Mouse (Mus musculus): ENCODE measurements around the gene Fbp1.
"Not testable (repeated sequence)": the region's sequence is repeated elsewhere in the genome, so short reads cannot be mapped to it uniquely, and the experiment has no call there.

The Fbp1 gene

DNA sequence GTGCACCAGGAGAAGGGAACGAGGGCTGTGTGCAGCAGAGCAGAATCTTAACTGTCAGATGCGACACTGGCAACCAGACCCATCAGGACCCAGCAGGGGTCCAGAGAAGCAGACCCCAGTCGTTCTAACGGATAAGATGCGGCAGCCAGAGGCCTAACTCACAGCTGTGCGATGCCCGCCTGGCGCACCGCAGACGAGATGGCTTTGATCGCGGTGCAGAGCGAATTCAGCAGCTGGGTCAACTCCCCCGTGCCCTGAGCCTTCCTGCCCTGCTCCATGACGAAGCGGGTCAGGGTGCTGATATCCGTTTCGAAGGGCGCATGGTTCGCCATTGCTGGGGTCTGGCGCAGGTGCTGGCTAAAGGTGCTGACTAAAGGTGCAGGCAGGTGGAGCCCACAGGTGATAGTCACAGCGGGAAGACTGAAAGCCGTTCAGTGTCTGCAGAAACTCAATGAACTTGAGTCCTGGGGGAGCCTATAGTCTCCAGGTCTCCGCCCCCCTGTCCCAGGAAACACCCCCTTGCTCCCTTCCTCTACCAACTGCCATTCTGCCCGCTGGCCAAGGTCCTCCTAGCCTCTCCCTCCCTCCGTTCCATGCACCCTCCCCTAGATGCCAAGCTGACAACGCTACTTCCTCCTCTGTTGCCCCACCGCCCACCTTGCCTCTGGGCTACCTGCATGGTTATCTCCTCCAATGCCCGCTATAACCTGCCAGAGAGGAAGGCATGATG, at the start of gene Fbp1:
TSS of gene Fbp1 (minus strand) at position 571 of the 730 bp plus-strand sequence.
- no peak for DNase-seq (ENCODE audit: low spot score in 2 of 2)

DNA sequence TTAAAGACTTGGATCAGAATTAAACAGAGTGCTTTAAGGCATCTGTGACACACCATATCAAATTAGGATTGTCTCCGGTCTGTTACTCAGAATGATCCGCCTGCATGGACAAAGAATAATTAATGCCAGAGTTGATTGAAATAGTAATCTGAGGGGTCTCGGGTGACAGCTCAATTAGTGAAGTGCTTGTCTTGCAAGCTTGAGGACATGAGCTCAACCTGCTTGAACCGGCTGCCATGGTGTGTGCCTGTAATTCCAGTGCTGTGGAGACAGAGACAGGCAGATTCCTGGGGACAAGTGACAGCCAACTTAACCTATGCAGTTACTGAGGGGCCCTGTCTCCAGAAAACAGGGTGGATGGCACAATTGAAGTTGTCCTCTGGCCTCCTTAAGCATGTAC, 44.4 kb upstream of the Fbp1 start:
- DNase-seq (ENCODE audit: low spot score in 2 of 2): no peak

GRCm38 (mm10) chr13:62929766-62930389, 41.8 kb upstream of the Fbp1 start:
- no peak for DNase-seq (ENCODE audit: low spot score in 2 of 2)

DNA sequence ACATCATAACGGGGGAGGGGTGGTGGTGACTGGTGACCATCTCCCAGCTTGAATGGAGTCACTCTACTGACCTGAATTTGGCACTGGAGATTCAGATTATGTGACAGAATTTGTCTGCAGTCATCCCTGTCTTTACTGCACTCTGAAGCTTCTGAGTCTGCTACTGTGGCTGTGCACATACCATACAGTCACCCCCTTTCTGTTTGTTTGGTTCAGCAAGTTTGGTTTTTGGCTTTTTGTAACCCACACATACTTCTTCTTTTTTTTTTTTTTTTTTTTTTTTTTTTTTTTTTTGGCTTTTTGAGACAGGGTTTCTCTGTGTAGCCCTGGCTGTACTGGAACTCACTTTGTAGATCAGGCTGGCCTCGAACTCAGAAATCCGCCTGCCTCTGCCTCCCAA, 41.1 kb upstream of the Fbp1 start:
- DNase-seq (ENCODE audit: low spot score in 2 of 2): not testable (repeated sequence)

DNA sequence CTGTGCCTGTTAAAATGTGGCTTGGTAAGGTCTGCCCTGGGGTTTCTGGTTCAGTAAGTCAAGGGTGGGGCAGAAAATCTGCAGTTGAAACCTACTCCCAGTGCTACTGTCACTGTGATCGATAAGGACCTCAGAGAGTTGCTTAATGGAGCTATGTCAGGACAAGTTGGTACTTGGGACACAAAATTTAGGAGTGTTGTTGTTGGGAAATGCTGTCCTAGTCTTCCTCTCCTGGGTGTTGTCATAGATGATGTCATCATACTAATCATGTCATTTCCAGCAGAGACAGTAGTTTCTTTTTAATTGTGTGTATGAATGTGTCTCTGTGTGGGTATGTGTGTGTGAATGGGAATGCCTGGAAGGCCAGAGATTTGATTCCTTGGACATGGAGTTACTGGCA, 39.4 kb upstream of the Fbp1 start:
- DNase-seq (ENCODE audit: low spot score in 2 of 2): no peak

DNA sequence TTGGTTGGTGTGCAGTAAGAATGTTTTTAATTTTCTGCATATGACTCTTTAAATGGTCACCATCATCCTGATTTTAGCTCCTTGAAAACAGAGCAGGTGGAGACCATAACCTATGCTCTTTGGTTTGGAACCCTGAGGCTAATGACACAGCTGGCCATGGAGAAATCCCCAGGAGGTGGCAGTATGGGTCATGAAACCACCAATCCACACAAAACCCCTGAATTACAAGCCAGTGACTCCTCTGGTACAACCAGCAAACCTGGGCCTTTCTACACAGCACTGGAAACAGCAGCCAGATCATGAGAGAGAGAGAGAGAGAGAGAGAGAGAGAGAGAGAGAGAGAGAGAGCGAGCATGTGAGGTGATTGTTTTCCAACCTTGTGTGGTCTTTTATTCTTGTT, 38.4 kb upstream of the Fbp1 start:
- peak; percentile 49 to 52 for DNase-seq (ENCODE audit: low spot score in 2 of 2)

DNA sequence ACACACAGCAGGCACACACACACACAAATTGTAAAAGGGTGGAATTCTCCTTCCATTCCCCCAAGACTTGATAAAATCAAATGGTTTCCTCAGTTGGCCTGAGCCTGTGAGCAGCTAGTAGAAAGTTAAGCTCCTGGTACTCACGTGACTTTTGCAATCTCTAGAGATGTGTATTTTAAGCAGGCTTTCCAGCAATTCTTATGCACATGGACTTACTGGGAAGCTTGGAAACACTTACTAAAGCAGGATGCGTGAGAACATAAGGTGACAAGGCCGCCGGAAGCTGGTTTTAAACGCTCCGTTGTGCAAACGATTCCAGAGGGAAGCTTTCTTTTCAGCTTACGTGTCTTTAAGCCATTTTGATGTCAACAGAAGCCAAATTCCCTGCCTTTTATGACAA, 35.1 kb upstream of the Fbp1 start:
- no peak for DNase-seq (ENCODE audit: low spot score in 2 of 2)

DNA sequence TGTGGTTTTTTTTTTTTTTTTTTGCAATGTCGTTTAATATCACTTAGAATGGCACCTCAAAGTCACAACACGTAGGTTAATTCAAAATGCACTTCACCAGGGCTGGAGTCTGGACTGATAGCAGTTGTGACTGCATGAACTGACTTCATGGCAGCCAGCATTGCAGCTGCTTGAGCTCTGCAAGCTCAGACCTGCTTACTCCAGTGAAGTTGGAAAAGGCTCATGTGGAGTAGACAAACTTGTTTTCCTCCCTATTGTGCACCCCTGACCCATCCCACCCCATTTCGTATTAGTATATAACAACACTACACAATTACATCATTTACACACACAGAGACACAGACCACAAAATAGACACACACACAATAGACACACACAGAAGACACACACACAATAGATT, 34.6 kb upstream of the Fbp1 start:
- DNase-seq (ENCODE audit: low spot score in 2 of 2): no peak

GRCm38 (mm10) chr13:62919647-62920341, 31.7 kb upstream of the Fbp1 start:
- DNase-seq (ENCODE audit: low spot score in 2 of 2): peak; percentile 71 to 84

DNA sequence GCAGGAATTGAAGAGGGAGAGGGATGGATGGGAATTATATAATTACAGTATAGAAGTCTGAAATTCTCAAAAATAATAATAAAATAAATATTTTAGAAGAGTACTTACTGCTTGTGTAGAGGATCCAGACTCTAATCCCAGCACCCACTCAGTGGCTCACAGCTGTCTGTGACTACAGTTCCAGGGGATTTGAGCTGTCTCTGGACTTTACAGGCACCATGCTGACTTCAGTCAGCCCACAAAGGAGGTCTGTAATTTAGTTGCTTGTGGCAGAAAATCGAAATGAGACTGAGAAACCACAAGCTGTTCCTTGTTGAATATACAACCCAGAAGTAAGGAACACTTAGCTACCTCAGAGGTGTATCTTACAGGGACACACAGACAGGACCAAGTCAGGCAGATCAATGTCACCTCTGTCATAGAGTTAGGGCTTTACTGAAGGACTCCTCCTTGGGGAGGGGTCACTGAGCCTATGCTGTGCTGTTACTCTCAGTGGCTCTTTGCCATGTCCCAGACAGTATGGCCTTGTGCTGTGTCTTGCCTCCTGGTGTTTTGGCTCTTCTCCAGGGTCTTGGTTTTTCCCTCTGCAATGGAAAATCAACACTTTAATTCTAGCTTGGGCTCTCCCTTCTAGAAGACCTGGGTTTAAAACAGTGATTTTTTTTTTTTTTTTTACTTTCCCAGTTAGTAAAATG, 29.5 kb upstream of the Fbp1 start:
- DNase-seq (ENCODE audit: low spot score in 2 of 2): no peak

DNA sequence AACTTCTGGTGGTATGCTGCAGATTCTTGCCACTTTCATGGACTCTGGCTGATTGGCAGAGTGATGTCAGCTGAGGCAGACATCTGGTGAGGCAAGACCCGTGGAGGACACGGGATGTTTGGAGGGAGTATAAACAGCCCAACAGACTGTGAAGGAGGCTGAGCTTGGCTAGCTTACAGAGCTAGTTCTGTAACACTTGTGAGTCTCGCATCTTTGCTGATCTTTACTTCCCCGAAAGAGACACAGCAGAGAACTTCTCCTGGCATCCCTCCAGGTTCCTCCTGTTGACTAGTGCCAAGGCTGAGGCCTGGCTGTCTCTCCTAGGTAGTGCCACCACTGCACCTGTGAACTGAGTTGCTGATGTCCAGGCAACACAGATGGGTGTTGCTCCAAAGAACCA, 28.6 kb upstream of the Fbp1 start:
- no peak for DNase-seq (ENCODE audit: low spot score in 2 of 2)

DNA sequence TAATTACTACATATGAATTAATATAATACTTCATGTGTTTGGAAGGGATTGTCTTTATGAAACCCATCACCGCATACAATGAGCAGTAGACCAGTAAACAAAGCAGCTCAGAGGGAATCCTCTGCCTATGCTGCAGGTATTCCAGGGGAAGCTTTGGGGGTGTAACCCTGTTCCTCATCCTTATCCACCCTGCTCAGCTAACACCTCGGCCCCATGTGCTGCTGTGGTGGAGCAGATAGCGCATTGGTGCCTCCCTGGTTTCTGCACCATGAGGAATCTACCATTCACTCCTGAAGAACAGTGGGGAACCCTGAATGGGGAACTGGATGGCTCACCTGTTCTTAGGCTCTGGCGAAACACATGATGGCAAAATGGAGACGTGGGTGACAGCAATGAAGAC, 23.5 kb upstream of the Fbp1 start:
- no peak for DNase-seq (ENCODE audit: low spot score in 2 of 2)

GRCm38 (mm10) chr13:62910206-62910605, 22.1 kb upstream of the Fbp1 start:
- no peak for DNase-seq (ENCODE audit: low spot score in 2 of 2)

GRCm38 (mm10) chr13:62909776-62910175, 21.7 kb upstream of the Fbp1 start:
- DNase-seq (ENCODE audit: low spot score in 2 of 2): peak; percentile 51 to 81

- DNase-seq (ENCODE audit: low spot score in 2 of 2): no peak
These were observed 20.1 kb upstream of the Fbp1 start for GRCm38 (mm10) chr13:62908163-62908559.

DNA sequence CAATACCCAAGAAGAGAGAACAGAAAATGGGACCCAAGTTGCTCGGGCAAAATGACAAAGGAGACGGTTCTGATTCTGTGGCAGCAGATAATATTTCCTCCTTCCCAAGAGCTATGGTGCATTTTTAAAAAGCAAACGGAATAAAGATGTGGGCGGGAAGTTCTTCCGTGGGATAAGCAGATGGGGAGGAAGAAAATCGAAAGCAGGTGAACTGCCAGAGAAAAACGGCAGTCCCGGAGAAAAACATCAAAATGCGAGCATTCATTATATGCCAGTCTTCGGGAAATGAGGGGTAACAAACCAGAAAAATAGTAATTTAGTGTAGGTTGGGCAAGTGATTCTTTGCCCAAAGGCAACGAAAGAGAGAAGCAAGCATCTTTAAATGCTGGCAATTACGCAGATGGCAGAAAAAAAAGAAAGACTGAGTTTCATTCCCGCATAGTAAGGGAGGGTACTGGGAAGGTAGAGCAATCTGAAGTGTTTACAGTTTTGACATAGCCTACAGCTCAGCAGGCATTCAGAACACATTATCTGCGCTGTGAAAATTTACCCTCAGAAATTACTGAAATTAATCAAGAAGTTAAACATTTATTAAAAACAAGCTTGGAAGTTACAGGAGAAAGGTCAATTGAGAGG, 19.6 kb upstream of the Fbp1 start:
- DNase-seq (ENCODE audit: low spot score in 2 of 2): peak in 1 of 2 experiments; percentile 59

- no peak for DNase-seq (ENCODE audit: low spot score in 2 of 2)
These were observed 13.1 kb upstream of the Fbp1 start for GRCm38 (mm10) chr13:62901139-62901538.

- DNase-seq (ENCODE audit: low spot score in 2 of 2): no peak
These were observed 10.0 kb upstream of the Fbp1 start for GRCm38 (mm10) chr13:62897927-62898646.

DNA sequence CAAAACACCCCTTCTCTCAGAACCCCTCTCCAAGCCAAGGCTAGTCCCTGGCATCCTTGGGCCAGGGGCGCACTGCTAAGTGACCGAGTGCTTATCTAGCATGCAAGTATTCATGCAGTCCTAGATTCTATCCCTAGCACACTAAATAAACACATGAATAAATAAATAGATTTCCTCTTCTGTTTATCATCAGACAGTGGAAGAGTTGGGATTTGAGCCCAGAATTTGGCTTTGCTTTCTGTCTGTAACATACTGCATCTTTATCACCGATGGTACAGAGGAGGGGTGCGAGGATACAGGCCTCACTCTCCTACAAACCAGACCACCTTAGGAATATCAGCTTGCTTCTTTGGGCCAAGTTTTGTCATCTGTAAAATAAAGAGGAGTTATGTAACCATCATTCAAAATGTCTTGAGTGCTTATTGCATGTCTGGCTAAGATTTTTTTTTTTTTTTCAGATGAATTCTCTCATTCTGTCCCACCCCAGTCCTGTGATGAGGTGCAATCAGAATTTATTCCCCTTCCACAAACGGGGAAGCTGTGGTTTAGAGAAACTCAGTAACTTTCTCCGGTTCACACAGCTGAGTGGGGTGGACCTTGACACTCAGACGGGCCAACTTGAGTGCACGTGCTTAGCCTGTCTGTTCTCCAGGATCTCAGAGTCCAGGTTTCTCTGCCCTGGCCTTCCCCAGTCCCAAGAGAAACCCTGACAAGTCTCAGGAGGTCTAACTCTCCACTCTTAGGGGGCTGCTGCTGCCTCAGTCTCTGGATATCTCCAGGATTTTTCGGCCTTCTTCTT, 5.2 kb upstream of the Fbp1 start:
- no peak for DNase-seq (ENCODE audit: low spot score in 2 of 2)

DNA sequence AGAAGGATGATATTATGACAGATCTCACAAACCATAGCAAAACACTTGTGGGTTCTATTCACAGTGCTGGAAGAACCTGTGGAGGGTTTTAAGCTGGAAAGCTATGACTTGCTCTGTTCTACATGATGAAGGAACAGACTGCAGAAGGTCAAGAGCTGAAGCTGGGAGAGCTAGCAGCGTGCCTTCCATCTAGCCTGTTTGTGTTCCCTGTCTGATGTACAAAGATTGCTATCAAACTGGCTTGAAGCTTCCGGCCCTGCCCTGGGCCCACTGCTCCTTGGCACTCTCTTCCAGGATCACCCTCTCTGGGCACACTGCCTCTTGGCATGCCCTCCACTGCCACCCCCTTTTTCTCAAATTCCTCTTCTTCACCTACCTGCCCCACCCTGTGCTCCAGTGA, 1.2 kb upstream of the Fbp1 start:
- DNase-seq (ENCODE audit: low spot score in 2 of 2): no peak

Data from frontal cortex, postnatal 36 days (tissue).